In the genomic region with DNA sequence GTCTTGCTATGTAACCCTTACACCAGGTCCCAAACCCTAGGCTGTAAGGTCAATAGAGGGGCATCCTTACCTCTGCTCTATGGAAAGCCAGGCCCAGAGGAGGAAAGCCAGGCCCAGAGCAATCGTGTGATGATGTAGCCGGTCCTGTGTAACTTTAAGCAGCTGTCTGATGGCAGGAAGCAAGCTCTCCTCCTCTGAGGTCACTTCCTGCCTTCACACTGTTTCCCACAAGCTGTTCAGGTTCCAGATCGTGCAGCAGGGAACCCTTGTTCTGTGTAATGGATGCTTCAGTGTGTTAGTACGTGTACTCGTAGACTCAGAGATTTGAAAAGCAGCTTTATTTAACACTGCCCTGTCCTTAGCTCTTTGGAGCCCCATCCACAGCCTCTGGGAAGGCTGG, we compare ENCODE assay signal across 10 mouse cellular contexts. TPM values are rescaled to one million over a fixed set of nuclear protein-coding genes. Genes with fewer than 3 reads are reported as not detected.
A peak's percentile ranks its signal among the peaks of the same experiment; 100 is the strongest.
DNase-seq lines count a peak whose midpoint lies in the region; ATAC-seq and TF ChIP-seq lines count a peak whose summit lies in the region.
"Had no signal": no experiment of that assay in that cellular context is flagged by ENCODE, and none has a peak within 500 bp of the region (broad histone marks: within the 10 kb centered on the region; RNA-seq: fewer than 3 reads in every experiment).

No protein-coding gene starts in this region.

- intact Hi-C loops in gastrocnemius, adult 2 months (cut with DNase I) = no loop called here

- WGBS in embryonic facial prominence, embryonic 12.5 days = 51% methylated on average over 5 of the region's 5 CpGs
- 35% methylated on average over 5 of the region's 5 CpGs for WGBS in intestine, embryonic 16.5 days

- H3K27ac ChIP-seq in gastrocnemius, adult 2 months = peak overlapping the region; percentile 75
- H3K27ac ChIP-seq in embryonic facial prominence, embryonic 12.5 days = no peak overlapping the region
- peak overlapping the region; percentile 83 for H3K27ac ChIP-seq in intestine, embryonic 16.5 days (ENCODE audit: low read length)
- H3K27ac ChIP-seq: hindbrain, embryonic 15.5 days had no signal

- H3K4me2 ChIP-seq in embryonic facial prominence, embryonic 12.5 days (replicated peaks) = no peak overlapping the region
- H3K4me2 ChIP-seq in intestine, embryonic 16.5 days (ENCODE audit: low read depth, low read length) = peak overlapping the region; percentile 33; the same call in 1 of the 2 replicates
- H3K4me2 ChIP-seq: hindbrain, embryonic 15.5 days had no signal

- DNase-seq in gastrocnemius, adult 2 months = no peak
- DNase-seq in gastrocnemius, postnatal 25 days = no peak
- DNase-seq in naive thymus-derived CD4-positive, alpha-beta T cell, adult 2 months (ENCODE audit: low read depth) = peak; percentile 73
- DNase-seq in right cerebral cortex, postnatal 36 days (ENCODE audit: low spot score in 2 of 2) = no peak
- no peak for DNase-seq in right cerebral cortex, postnatal 10 days (ENCODE audit: low spot score in 2 of 2)
- no peak for DNase-seq in cerebellum, postnatal 4 days (ENCODE audit: low spot score in 2 of 2)

- no peak for ATAC-seq in embryonic facial prominence, embryonic 12.5 days (ENCODE audit: insufficient number of reproducible peaks, insufficient read depth, low FRiP score, low TSS enrichment)
- peak; percentile 32 for ATAC-seq in intestine, embryonic 16.5 days

- peak overlapping the region; percentile 8; the same call in 1 of the 2 replicates for H3K9ac ChIP-seq in embryonic facial prominence, embryonic 12.5 days
- 0 out of 2 replicates have a peak overlapping the region, but pooled peaks have one; percentile 45 for H3K9ac ChIP-seq in intestine, embryonic 16.5 days (ENCODE audit: low read depth, low read length)
- H3K9ac ChIP-seq: hindbrain, embryonic 15.5 days had no signal

- TF ChIP-seq CTCF in gastrocnemius, adult 2 months (IDR thresholded peaks at IDR 0.05) = no peak

- peak overlapping the region; percentile 47 for H3K4me3 ChIP-seq in gastrocnemius, adult 2 months
- no peak overlapping the region for H3K4me3 ChIP-seq in embryonic facial prominence, embryonic 12.5 days
- H3K4me3 ChIP-seq in intestine, embryonic 16.5 days (ENCODE audit: low read length) = no peak overlapping the region
- H3K4me3 ChIP-seq: hindbrain, embryonic 15.5 days; myocyte had no signal

- peaks cover 62% of the 10 kb centered on the region for H3K36me3 ChIP-seq in embryonic facial prominence, embryonic 12.5 days
- peaks cover 4% of the 10 kb centered on the region; the same call in 1 of the 2 replicates for H3K36me3 ChIP-seq in intestine, embryonic 16.5 days (ENCODE audit: control insufficient read depth, insufficient read depth, low read length)
- H3K36me3 ChIP-seq: hindbrain, embryonic 15.5 days had no signal

- no peaks in the 10 kb centered on the region for H3K9me3 ChIP-seq in embryonic facial prominence, embryonic 12.5 days
- H3K9me3 ChIP-seq in intestine, embryonic 16.5 days (ENCODE audit: control insufficient read depth, low read length) = no peaks in the 10 kb centered on the region
- H3K9me3 ChIP-seq: hindbrain, embryonic 15.5 days had no signal

- H3K4me1 ChIP-seq in embryonic facial prominence, embryonic 12.5 days = peaks cover 8% of the 10 kb centered on the region
- H3K4me1 ChIP-seq in intestine, embryonic 16.5 days (ENCODE audit: control insufficient read depth, insufficient read depth, low read length) = peaks cover 16% of the 10 kb centered on the region

- no peaks in the 10 kb centered on the region for H3K27me3 ChIP-seq in embryonic facial prominence, embryonic 12.5 days
- no peaks in the 10 kb centered on the region for H3K27me3 ChIP-seq in intestine, embryonic 16.5 days (replicated peaks; ENCODE audit: control insufficient read depth, insufficient read depth, low read length)
- H3K27me3 ChIP-seq: hindbrain, embryonic 15.5 days had no signal

RNA-seq across cellular contexts. Expression of a gene that starts 55.1 kb away (rescaled TPM):
- 100 to 1,000 TPM; 200 to 329 TPM for total RNA-seq in gastrocnemius, adult 2 months (2021)
- 100 to 1,000 TPM; 124 to 197 TPM for total RNA-seq in gastrocnemius, postnatal 25 days (2021)
- 83.1 and 88.7 TPM in 2 replicates for polyA plus RNA-seq in embryonic facial prominence, embryonic 12.5 days (2016; fragmentation: Nextera tagmentation; extraction: Ambion mirVana)
- 97.4 and 106 TPM in 2 replicates for polyA plus RNA-seq in intestine, embryonic 16.5 days (2015; fragmentation: Nextera tagmentation; extraction: Ambion mirVana)
